Mouse (Mus musculus) left cerebral cortex, postnatal 25 days (tissue): ENCODE data around the gene Rab24. TPM values are rescaled to one million over a fixed set of nuclear protein-coding genes. Genes with fewer than 3 reads are reported as not detected.

Source experiments
- DNase-seq, 2 experiments: peaks; one replicate each; pipeline ENCODE4 v3.0.0; 2022; ENCODE audit warnings: low spot score in 2 of 2, mixed read lengths in 1 of 2
- intact Hi-C: fragments of 180-260 bp; cut with DNase I; formaldehyde crosslinking; loops from one replicate; pipeline ENCODE4 v1.15.1; 2025
- total RNA-seq, 2 experiments: library from RNA; stranded (reverse); gene quantifications; 2 replicates each; pipeline ENCODE4 v1.2.3; 2021

Gene Rab24
- 10 to 100 TPM; 82.3 to 87.2 TPM for total RNA-seq

GRCm38 (mm10) chr13:55321434-55322129, at the start of gene Rab24:
Gene Rab24, minus strand, starts transcription at chr13:55321946.
- peak; percentile 91 to 93 for DNase-seq
- intact Hi-C loops = loop anchor here (5.0 kb wide), 1 partner anchor 634 kb away; no protein-coding TSS in a partner anchor

- intact Hi-C loops = no loop called here
- DNase-seq = peak in 1 of 2 experiments; percentile 65
Measured at GRCm38 (mm10) chr13:55371007-55371681, 49.4 kb upstream of the Rab24 start.

- intact Hi-C loops = no loop called here
- no peak for DNase-seq
Measured at GRCm38 (mm10) chr13:55370234-55370633, 48.5 kb upstream of the Rab24 start.

- DNase-seq = peak; percentile 64 to 72
- intact Hi-C loops = no loop called here
Measured at GRCm38 (mm10) chr13:55369531-55370114, 47.9 kb upstream of the Rab24 start, which contains the start of gene Rgs14. Gene Rgs14, plus strand, starts transcription at chr13:55369732.

GRCm38 (mm10) chr13:55368401-55368800, 46.7 kb upstream of the Rab24 start:
- DNase-seq = no peak
- intact Hi-C loops = no loop called here

GRCm38 (mm10) chr13:55362453-55363060, 40.8 kb upstream of the Rab24 start, which contains the start of gene Lman2:
Gene Lman2, minus strand, starts transcription at chr13:55362783.
- DNase-seq = peak; percentile 98 to 100
- intact Hi-C loops = no loop called here

- intact Hi-C loops = no loop called here
- peak in 1 of 2 experiments; percentile 45 for DNase-seq
Measured at GRCm38 (mm10) chr13:55361974-55362452, 40.3 kb upstream of the Rab24 start.

GRCm38 (mm10) chr13:55361145-55361544, 39.4 kb upstream of the Rab24 start:
- DNase-seq = no peak
- intact Hi-C loops = no loop called here

GRCm38 (mm10) chr13:55346745-55347144, 25.0 kb upstream of the Rab24 start:
- DNase-seq = no peak
- intact Hi-C loops = no loop called here

- intact Hi-C loops = no loop called here
- peak in 1 of 2 experiments; percentile 77 for DNase-seq
Measured at GRCm38 (mm10) chr13:55344286-55344685, 22.5 kb upstream of the Rab24 start.

GRCm38 (mm10) chr13:55342469-55342868, 20.7 kb upstream of the Rab24 start:
- intact Hi-C loops = no loop called here
- DNase-seq = no peak

GRCm38 (mm10) chr13:55339259-55339658, 17.5 kb upstream of the Rab24 start:
- DNase-seq = no peak
- intact Hi-C loops = no loop called here

- intact Hi-C loops = no loop called here
Measured at GRCm38 (mm10) chr13:55338131-55339054, 16.6 kb upstream of the Rab24 start.

GRCm38 (mm10) chr13:55337341-55337975, 15.7 kb upstream of the Rab24 start:
- DNase-seq = no peak
- intact Hi-C loops = no loop called here

More at GRCm38 (mm10) chr13:55338131-55339054, 16.6 kb upstream of the Rab24 start:
- no peak for DNase-seq

- intact Hi-C loops = no loop called here
- no peak for DNase-seq
Measured at GRCm38 (mm10) chr13:55335701-55336100, 14.0 kb upstream of the Rab24 start.

- DNase-seq = no peak
- intact Hi-C loops = loop anchor here (5.0 kb wide), 1 partner anchor 70 kb away; no protein-coding TSS in a partner anchor
Measured at GRCm38 (mm10) chr13:55332331-55332730, 10.6 kb upstream of the Rab24 start.

GRCm38 (mm10) chr13:55330567-55331400, 9.0 kb upstream of the Rab24 start:
- no peak for DNase-seq
- intact Hi-C loops = loop anchor here (5.0 kb wide), 1 partner anchor 72 kb away; no protein-coding TSS in a partner anchor
